Mouse (Mus musculus) right cerebral cortex, postnatal 10 days (tissue): ENCODE measurements around the gene Fcgbp.
A peak's percentile ranks its signal among the peaks of the same experiment; 100 is the strongest.

Experiments
- DNase-seq, 2 experiments: peaks; one replicate each; pipeline ENCODE4 v3.0.0; 2021; ENCODE audit warnings: low spot score in 2 of 2

The Fcgbp gene

GRCm38 (mm10) chr7:28070531-28071298 is at the start of gene Fcgbp:
Gene Fcgbp (plus strand): TSS chr7:28071236.
- DNase-seq = no peak

DNA sequence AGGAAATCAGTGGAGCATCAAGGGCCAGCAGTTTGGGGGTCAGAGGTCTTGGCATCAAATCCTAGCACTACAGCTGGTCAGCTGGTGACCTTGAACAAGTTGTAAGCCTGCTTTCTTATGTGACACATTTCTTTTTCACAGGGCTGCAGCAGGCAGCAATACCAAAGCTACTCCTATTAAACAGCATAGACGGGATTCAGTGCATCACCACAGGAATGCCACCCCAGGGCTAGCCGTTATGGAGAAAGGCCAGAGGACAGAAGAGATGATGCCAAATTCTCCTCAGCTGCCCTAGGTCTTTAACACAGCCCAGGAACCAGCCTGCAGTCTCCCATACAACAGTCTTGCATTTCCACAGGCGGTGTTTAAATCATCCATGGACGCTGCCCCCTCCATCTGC is 26.5 kb upstream of the Fcgbp start:
- DNase-seq = no peak

GRCm38 (mm10) chr7:28049476-28050409 is 21.3 kb upstream of the Fcgbp start, which contains the start of gene Psmc4:
Gene Psmc4 (minus strand): TSS chr7:28050101.
- DNase-seq = peak; percentile 98

- DNase-seq = peak in 1 of 2 experiments; percentile 42
Measured at GRCm38 (mm10) chr7:28050584-28050983, 20.5 kb upstream of the Fcgbp start.

DNA sequence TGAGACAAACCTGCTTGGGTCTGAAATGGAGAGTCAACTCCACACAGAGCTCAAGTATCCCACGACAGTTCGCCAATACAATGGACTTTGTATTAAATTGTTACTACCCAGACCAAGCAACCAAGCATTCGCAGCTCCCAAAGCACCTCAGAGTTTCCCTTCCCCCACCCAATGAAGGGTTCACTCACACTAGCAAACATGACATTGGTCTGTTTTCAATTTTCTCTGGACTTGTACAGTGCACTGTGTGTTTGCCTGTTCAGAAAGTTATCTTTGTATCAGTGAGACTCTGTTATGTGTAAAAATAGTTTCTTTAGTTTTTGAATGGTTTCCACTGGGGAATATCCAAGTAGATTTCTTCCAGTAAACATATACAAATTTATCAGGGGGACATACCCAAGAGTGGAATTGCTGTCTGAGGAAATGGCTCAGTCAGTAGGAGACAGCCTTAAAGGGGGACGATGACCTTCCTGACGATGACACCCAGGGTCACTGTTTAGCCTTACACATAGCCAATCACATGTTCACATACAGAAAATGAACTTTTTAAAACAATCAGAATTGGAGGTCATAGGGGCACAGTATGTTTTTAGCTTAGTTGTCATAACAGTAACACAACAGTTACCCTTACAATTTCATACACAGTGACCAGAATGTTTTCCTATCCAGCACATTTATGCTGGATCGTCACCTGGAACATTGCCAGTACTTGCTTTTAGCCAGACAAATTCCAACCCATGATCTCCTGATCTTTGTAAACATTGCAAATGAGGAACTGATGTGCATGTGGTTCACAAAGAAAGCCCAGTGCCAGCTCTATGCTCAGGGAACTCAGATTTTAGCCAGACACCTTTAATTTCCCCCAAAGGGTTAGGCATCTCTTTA is 17.7 kb upstream of the Fcgbp start:
- DNase-seq = no peak

GRCm38 (mm10) chr7:28059972-28060371 is 11.1 kb upstream of the Fcgbp start:
- DNase-seq = no peak

DNA sequence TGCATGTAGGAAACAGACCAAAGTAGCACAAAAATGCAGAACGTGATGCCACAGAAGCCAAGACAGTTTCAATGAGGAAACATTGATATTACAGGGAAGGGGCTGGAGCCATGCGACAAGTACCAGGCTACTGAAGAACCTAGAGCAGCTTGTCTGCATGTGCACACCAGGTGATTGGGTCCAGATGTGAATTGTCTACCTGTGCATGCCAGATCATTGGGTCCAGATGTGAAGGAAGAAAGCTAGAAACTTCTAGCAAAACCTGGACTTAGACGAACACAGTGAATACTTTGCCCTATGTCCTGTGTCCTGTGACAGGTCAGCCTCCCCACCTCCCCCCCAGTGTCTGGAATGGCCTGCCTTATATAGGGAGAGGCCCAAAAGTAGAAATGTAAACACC is 2.4 kb upstream of the Fcgbp start:
- DNase-seq = no peak

GRCm38 (mm10) chr7:28069546-28070172 is 1.4 kb upstream of the Fcgbp start:
- DNase-seq = no peak

- peak in 1 of 2 experiments; percentile 26 for DNase-seq
Measured at GRCm38 (mm10) chr7:28084215-28084614, 13.2 kb downstream of the Fcgbp start.

GRCm38 (mm10) chr7:28086236-28086635 is 15.2 kb downstream of the Fcgbp start:
- DNase-seq = no peak

- no peak for DNase-seq
Measured at GRCm38 (mm10) chr7:28093541-28093940, 22.5 kb downstream of the Fcgbp start.

DNA sequence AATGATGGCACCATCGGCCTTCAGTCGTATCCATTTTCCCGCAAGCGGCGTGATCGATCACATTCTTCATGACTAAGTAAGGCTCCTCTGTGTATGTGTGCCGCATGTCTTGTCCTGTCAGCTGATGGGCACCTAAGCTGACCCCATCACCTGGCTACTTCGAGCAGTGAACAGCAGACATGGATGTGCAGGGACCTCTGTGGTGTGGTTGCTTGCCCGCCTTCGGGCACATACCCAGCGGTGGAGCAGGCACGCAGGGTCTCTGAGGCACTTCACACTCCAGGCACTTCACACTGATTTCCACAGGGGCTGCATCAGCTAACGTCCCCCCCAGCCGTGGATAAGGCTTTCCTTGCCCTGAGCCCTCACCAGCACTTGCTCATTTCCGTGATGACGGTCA is 28.1 kb downstream of the Fcgbp start:
- no peak for DNase-seq

DNA sequence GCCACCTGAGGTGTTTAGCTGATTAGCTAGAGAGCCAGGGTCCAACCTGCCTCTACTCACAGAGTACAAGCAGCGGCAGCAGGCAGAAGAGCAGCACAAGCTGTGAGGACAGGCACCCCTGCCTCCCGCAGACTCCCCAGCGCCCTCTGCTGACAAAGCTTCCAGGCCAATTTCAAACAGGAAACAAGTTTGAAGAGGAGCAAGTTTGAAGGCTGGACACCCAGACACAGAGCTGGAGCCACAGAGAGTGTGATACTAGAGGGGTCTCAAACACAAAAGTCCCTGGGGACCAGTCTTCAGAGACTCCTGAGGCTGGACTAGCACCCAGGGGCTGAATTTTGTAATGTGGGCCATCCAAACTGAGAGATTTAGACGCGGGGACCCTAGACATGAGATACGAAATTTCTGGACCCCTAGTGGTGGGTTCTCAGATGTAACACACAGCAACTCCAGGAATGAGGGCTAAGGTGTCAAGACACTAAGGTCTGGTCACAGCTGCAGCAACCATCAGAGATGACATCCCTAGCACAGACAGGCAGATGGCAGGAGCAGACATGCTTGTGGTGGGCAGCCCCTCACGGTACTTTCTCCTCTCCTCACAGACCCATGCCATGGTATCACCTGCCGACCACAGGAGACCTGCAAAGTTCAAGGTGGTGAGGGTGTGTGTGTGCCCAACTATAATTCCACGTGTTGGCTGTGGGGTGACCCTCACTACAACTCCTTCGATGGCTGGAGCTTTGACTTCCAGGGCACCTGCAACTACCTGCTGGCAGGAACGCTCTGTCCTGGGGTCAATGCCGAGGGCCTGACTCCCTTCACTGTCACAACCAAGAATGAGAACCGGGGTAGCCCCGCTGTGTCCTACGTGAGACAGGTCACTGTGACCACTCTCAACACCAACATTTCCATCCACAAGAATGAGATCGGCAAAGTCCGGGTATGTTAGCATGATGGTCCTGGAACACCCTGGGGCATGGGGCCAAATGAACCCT is 29.9 kb downstream of the Fcgbp start:
- DNase-seq = peak in 1 of 2 experiments; percentile 31

DNA sequence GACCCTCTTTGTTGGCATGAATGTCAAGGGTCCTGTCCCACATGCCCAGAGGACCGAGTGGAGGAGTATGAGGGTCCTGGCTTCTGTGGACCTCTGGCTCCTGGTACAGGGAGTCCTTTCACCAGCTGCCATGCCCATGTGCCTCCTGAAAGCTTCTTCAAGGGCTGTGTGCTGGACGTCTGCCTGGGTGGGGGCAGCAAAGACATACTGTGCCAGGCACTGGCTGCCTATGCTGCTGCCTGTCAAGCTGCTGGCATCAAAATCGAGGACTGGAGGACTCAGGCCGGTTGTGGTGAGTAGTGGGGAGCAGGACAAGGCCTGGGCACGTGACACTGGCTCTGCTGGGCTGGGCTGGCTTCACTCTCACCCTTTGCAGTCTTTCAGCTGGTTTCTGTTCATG is 31.9 kb downstream of the Fcgbp start:
- DNase-seq = peak; percentile 33 to 36

DNA sequence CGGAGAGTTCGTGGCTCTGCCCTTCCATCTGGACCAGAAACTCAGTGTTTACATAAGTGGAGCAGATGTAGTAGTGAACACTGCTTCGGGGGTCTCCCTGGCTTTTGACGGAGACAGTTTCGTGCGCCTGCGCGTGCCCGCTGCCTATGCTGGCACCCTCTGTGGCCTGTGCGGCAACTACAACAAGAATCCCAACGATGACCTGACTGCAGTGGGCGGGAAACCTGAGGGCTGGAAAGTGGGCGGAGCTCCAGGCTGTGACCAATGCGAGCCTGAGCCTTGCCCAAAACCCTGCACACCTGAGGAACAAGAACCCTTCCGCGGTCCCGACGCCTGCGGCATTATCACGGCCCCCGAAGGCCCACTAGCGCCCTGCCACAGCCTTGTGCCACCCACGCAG is 33.6 kb downstream of the Fcgbp start:
- peak in 1 of 2 experiments; percentile 26 for DNase-seq

GRCm38 (mm10) chr7:28106241-28106640 is 35.2 kb downstream of the Fcgbp start:
- no peak for DNase-seq

- no peak for DNase-seq
Measured at GRCm38 (mm10) chr7:28114648-28115047, 43.6 kb downstream of the Fcgbp start.

DNA sequence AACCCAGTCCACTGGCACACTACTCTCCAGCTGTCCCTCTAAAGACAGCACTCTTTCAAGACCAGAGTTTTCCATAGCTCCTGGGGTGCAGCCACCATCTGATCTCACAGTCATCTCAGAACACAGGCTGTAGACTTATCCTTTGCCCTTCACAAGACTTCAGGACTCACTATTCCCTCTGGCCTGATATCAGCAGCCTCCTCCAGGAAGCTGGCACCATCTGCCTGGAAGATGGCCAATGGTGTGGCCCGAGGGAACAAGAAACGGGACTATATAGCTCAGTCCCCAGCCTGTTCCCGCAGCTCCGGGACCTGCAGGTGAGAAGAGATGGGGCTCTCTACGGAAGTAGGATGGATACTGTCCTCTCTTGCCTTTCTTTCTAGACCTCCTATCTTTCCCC is 58.1 kb downstream of the Fcgbp start, which contains the start of gene 9530053A07Rik:
Gene 9530053A07Rik (plus strand): TSS at position 301 of the 400 bp plus-strand sequence.
- no peak for DNase-seq

- DNase-seq = peak; percentile 31 to 63
Measured at GRCm38 (mm10) chr7:28137613-28138012, 66.6 kb downstream of the Fcgbp start.

GRCm38 (mm10) chr7:28148263-28148662 is 77.2 kb downstream of the Fcgbp start:
- DNase-seq = peak in 1 of 2 experiments; percentile 62
